Mouse (Mus musculus) stomach, embryonic 16.5 days (tissue): ENCODE results near the gene Tcf20. TPM values are rescaled to one million over a fixed set of nuclear protein-coding genes. Genes with fewer than 3 reads are reported as not detected.

Experiments used
- ATAC-seq: fragments of 200-750 bp; cut with Nextera tagmentation; 2 replicates; pipeline ENCODE4 v1.8.0; 2017; ENCODE audit warnings: moderate number of reproducible peaks, moderate TSS enrichment; ENCODE audit not compliant: insufficient read depth, low FRiP score
- H3K27ac ChIP-seq: fragments of 300-500 bp; sonication (generic); 2 replicates; pipeline ENCODE4 v1.5.1; 2014; ENCODE audit warnings: low read length
- H3K27me3 ChIP-seq: fragments of 300-500 bp; sonication (generic); 2 replicates; pipeline ENCODE4 v1.6.1; 2014; ENCODE audit warnings: low read length, control low read depth, mixed read lengths; ENCODE audit not compliant: control insufficient read depth, insufficient read depth
- H3K36me3 ChIP-seq: fragments of 300-500 bp; sonication (generic); 2 replicates; pipeline ENCODE4 v1.6.1; 2014; ENCODE audit warnings: low read length; ENCODE audit not compliant: control insufficient read depth, insufficient read depth
- H3K4me1 ChIP-seq: fragments of 300-500 bp; sonication (generic); 2 replicates; pipeline ENCODE4 v1.6.1; 2014; ENCODE audit warnings: low read length, control low read depth, mixed read lengths; ENCODE audit not compliant: control insufficient read depth, insufficient read depth
- H3K4me2 ChIP-seq: fragments of 300-500 bp; sonication (generic); 2 replicates; pipeline ENCODE4 v1.6.1; 2014; ENCODE audit warnings: low read depth, low read length, mixed read lengths
- H3K4me3 ChIP-seq: fragments of 300-500 bp; sonication (generic); replicated peaks from 2 replicates; pipeline ENCODE4 v1.5.1; 2014; ENCODE audit warnings: mild to moderate bottlenecking, low read length
- H3K9ac ChIP-seq: fragments of 300-500 bp; sonication (generic); 2 replicates; pipeline ENCODE4 v1.6.1; 2014; ENCODE audit warnings: low read length
- H3K9me3 ChIP-seq: fragments of 300-500 bp; sonication (generic); replicated peaks from 2 replicates; pipeline ENCODE4 v1.6.1; 2016; ENCODE audit warnings: low read length, control low read depth; ENCODE audit not compliant: control insufficient read depth
- WGBS: fragments of 180-500 bp; shearing (Covaris S2); extraction: QIAGEN DNeasy Blood & Tissue Kit; methylation state at CpG from one replicate; pipeline ENCODE4 v1.1.7; 2014; 5-methylcytosine and 5-hydroxymethylcytosine counted together
- polyA plus RNA-seq: library from polyadenylated mRNA; unstranded; fragments of >200 nt; fragmentation: Nextera tagmentation; extraction: Ambion mirVana; gene quantifications from 2 replicates; pipeline ENCODE4 v1.2.1, GENCODE M21; 2015

The Tcf20 gene
- polyA plus RNA-seq, 1 experiment from 2014 or later: 8.0 TPM

GRCm38 (mm10) chr15:82809511-82809910 lies 178.2 kb downstream of the Tcf20 start:
- Histone ChIP-seq H3K27me3 (no peaks in the 10 kb centered on the region), H3K9ac (no peak overlapping the region), H3K9me3 (no peaks in the 10 kb centered on the region), H3K36me3 (no peaks in the 10 kb centered on the region), H3K27ac (no peak overlapping the region), H3K4me1 (no peaks in the 10 kb centered on the region), H3K4me2 (no peak overlapping the region), H3K4me3 (no peak overlapping the region)
- ATAC-seq: no peak
- WGBS: 70% methylated on average over 6 of the region's 6 CpGs

GRCm38 (mm10) chr15:82806969-82807763 lies 180.5 kb downstream of the Tcf20 start:
- Histone ChIP-seq H3K36me3 (no peaks in the 10 kb centered on the region), H3K4me2 (no peak overlapping the region), H3K4me1 (no peaks in the 10 kb centered on the region), H3K9me3 (no peaks in the 10 kb centered on the region), H3K4me3 (no peak overlapping the region), H3K27me3 (no peaks in the 10 kb centered on the region), H3K9ac (no peak overlapping the region), H3K27ac (no peak overlapping the region)
- ATAC-seq: no peak
- WGBS: 81% methylated on average over 5 of the region's 5 CpGs

- Histone ChIP-seq H3K36me3 (no peaks in the 10 kb centered on the region), H3K27ac (no peak overlapping the region), H3K9ac (no peak overlapping the region), H3K9me3 (no peaks in the 10 kb centered on the region), H3K27me3 (no peaks in the 10 kb centered on the region), H3K4me3 (no peak overlapping the region), H3K4me1 (no peaks in the 10 kb centered on the region), H3K4me2 (no peak overlapping the region)
- no peak for ATAC-seq
- WGBS: 78% methylated on average over 5 of the region's 5 CpGs
These were observed 182.7 kb downstream of the Tcf20 start for GRCm38 (mm10) chr15:82804708-82805639.

- 65% methylated on average over 3 of the region's 3 CpGs for WGBS
- no peaks in the 10 kb centered on the region for H3K27me3 ChIP-seq
- H3K36me3 ChIP-seq: no peaks in the 10 kb centered on the region
- no peaks in the 10 kb centered on the region for H3K4me1 ChIP-seq
- no peak for ATAC-seq
- H3K4me2 ChIP-seq: no peak overlapping the region
- H3K9ac ChIP-seq: no peak overlapping the region
- H3K4me3 ChIP-seq: no peak overlapping the region
- H3K9me3 ChIP-seq: no peaks in the 10 kb centered on the region
- H3K27ac ChIP-seq: no peak overlapping the region
These were observed 191.7 kb downstream of the Tcf20 start for GRCm38 (mm10) chr15:82795936-82796440.

GRCm38 (mm10) chr15:82794277-82794676 lies 193.4 kb downstream of the Tcf20 start, which contains the start of gene Cyp2d26:
Gene Cyp2d26 (minus strand): TSS chr15:82794294.
- H3K4me2 ChIP-seq: peak within 1 kb of the TSS; percentile 38; the same call in 1 of the 2 replicates
- H3K27ac ChIP-seq: peak within 1 kb of the TSS; percentile 92

GRCm38 (mm10) chr15:82793868-82794267 lies 193.8 kb downstream of the Tcf20 start:
- Histone ChIP-seq H3K9me3 (no peaks in the 10 kb centered on the region), H3K27ac (peak overlapping the region; percentile 92), H3K27me3 (no peaks in the 10 kb centered on the region), H3K4me1 (no peaks in the 10 kb centered on the region), H3K9ac (peak overlapping the region; percentile 54; the same call in 1 of the 2 replicates), H3K4me3 (peak overlapping the region; percentile 30), H3K36me3 (no peaks in the 10 kb centered on the region), H3K4me2 (peak overlapping the region; percentile 38; the same call in 1 of the 2 replicates)
- ATAC-seq: 0 out of 2 replicates have a peak, but pooled peaks have one; percentile 6
- WGBS: 68% methylated on average over 6 of the region's 6 CpGs

More at GRCm38 (mm10) chr15:82794277-82794676, 193.4 kb downstream of the Tcf20 start, which contains the start of gene Cyp2d26:
- peak within 1 kb of the TSS; percentile 30 for H3K4me3 ChIP-seq
- H3K4me1 ChIP-seq: no peaks in the 10 kb centered on the region
- peak within 1 kb of the TSS; percentile 54; the same call in 1 of the 2 replicates for H3K9ac ChIP-seq
- peak; percentile 88 for ATAC-seq
- H3K9me3 ChIP-seq: no peaks in the 10 kb centered on the region
- no peaks in the 10 kb centered on the region for H3K27me3 ChIP-seq
- no peaks in the 10 kb centered on the region for H3K36me3 ChIP-seq
- WGBS: 55% methylated on average over 5 of the region's 5 CpGs

- H3K27ac ChIP-seq: peak overlapping the region; percentile 92
These were observed 194.2 kb downstream of the Tcf20 start for GRCm38 (mm10) chr15:82793454-82793853.

GRCm38 (mm10) chr15:82792566-82792965 lies 195.1 kb downstream of the Tcf20 start:
- Histone ChIP-seq H3K9ac (no peak overlapping the region), H3K36me3 (no peaks in the 10 kb centered on the region), H3K27ac (peak overlapping the region; percentile 68; the same call in 1 of the 2 replicates), H3K9me3 (no peaks in the 10 kb centered on the region), H3K4me1 (no peaks in the 10 kb centered on the region), H3K4me2 (peak overlapping the region; percentile 30; the same call in 1 of the 2 replicates), H3K27me3 (no peaks in the 10 kb centered on the region), H3K4me3 (peak overlapping the region; percentile 24; the same call in 1 of the 2 replicates)
- WGBS: 93% methylated on average over 11 of the region's 11 CpGs
- no peak for ATAC-seq

More at GRCm38 (mm10) chr15:82793454-82793853, 194.2 kb downstream of the Tcf20 start:
- peak; percentile 44; the same call in 1 of the 2 replicates for ATAC-seq
- H3K9me3 ChIP-seq: no peaks in the 10 kb centered on the region
- no peaks in the 10 kb centered on the region for H3K27me3 ChIP-seq
- 65% methylated on average over 1 of the region's 1 CpGs for WGBS
- H3K9ac ChIP-seq: no peak overlapping the region
- H3K4me2 ChIP-seq: peak overlapping the region; percentile 38; the same call in 1 of the 2 replicates
- no peaks in the 10 kb centered on the region for H3K4me1 ChIP-seq
- no peaks in the 10 kb centered on the region for H3K36me3 ChIP-seq
- H3K4me3 ChIP-seq: peak overlapping the region; percentile 30
